Mouse (Mus musculus) CD8-positive naive resting alpha-beta T cell, adult 2 months (primary cell): ENCODE measurements around the gene Mpp1.

Experiments
- DNase-seq, 2 experiments: peaks; one replicate each; pipeline ENCODE4 v3.0.0; 2022; ENCODE audit warnings: low read depth in 2 of 2, low spot score in 2 of 2

Gene Mpp1

DNA sequence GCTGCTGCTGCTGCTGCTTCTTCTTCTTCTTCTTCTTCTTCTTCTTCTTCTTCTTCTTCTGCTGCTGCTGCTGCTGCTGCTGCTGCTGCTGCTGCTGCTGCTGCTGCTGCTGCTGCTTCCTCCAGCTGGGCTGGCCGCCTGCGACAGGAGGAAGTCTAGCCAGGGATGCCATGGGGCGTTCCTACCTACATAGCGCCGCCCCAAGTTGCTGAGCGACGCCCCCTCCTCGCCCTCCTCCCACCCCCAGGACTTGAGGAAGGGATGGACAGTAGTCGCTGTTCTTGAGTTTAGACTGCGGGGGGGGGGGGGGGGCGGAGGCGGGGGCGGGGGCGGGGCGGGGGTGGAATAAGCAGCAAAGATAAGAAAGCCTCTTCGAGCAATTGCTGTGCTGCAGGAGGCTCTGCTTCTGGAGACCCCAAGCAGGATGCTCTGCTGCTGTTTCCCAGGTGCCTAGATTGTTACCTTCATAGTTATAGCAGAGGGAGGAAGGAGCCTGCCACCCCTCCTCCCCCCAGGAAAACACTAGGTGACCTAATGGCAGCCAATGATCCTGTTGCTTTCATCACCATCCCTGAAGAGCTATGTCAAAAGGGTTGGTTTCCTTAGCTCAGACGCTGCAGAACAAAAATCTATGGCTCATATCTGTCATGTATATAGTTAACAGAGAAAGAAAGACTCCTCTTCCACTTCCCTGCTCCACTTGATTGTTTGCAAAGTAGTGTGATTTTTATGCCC, 45.9 kb downstream of the Mpp1 start, which contains the start of gene Gab3:
Gene Gab3, minus strand, starts transcription at position 685 of the 735 bp plus-strand sequence.
- peak; percentile 32 to 43 for DNase-seq

DNA sequence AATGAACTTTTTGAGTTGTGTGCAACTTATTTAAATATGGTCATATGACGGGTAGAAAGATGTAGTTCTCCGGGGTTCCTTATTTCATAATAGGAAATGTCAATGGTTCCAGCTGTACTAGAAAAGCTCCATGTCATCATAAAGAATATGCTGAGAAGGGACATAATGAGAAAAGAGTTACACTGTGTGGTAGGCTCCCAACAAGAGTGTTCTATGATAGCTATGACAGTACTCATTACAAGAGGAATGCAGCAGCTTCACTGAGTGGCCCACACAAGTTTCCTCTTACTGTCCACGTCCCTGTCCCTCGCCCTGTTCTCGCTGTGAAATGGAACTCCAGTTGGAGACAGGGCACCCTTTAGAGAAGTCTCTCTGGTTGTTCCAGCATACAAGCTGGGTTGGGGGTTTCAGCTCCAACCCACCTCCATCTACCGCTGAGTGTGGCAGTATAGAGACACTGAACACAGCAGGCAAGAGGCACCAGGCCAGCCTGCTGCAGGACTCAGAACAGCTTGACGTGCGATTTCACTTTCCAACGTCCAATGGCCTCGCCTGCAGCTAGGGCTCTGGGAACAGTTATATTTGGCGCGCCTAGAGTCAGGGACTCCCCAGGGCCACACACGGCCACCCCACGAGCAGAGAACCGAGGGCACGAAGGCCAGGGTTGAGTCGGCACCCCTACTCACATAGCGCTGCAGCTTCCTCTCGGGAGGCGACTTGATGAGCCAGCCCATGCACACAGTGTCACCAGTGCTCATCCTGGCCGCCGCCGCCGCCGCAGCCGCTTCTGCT, 46.6 kb downstream of the Mpp1 start:
- peak; percentile 9 to 14 for DNase-seq

DNA sequence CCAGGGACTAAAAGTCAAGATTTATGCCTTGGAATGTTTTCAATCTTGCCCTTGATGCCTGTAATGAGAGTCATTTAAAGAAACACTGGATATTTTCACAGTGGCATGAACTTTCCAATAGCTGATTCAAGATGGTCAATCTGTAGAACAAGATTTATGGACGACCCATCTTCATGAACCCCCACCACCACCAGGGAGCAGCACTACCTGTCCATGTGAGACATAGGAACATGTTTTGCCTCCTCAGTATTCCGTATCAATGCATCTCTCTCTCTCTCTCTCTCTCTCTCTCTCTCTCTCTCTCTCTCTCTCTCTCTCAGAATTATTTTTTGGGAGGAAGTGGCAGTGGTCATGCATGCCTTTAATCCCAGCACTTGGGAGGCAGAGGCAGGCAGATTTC, 48.5 kb downstream of the Mpp1 start:
- peak in 1 of 2 experiments; percentile 15 for DNase-seq
